ENCODE assay signal across 29 mouse cellular contexts in the genomic region with DNA sequence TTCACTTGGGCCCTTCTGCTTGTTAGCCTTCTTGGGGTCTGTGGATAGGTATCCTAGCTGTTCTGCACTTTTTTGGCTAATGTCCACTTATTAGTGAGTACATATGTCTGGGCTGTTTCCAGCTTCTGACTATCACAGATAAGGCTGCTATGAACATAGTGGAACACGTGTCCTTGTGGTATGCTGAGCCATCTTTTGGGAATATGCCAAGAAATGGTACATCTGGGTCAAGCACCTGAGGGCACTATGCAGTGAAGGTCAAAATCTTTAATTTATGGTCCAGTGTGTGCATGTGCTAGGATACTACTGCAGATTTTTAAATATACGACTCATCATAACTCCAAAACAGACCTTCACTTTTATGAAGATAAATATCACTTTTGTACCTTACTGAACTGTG.
DNase-seq lines count a peak whose midpoint lies in the region; ATAC-seq lines count a peak whose summit lies in the region.
"Had no signal": no experiment of that assay in that cellular context is flagged by ENCODE, and none has a peak within 500 bp of the region (broad histone marks: within the 10 kb centered on the region; RNA-seq: fewer than 3 reads in every experiment).

No protein-coding gene starts in this region.

- H3K27ac ChIP-seq in forebrain, embryonic 13.5 days, result no peak overlapping the region
- no peak overlapping the region for H3K27ac ChIP-seq in forebrain, embryonic 14.5 days (ENCODE audit: low read depth, low read length)
- H3K27ac ChIP-seq in liver, embryonic 12.5 days, result no peak overlapping the region
- H3K27ac ChIP-seq: embryonic facial prominence, embryonic 12.5 days; forebrain, embryonic 12.5 days; gastrocnemius, adult 2 months; heart, embryonic 15.5 days; hindbrain, embryonic 10.5 days; hindbrain, embryonic 13.5 days had no signal

- H3K4me2 ChIP-seq in forebrain, embryonic 13.5 days, result no peak overlapping the region
- no peak overlapping the region for H3K4me2 ChIP-seq in forebrain, embryonic 14.5 days (ENCODE audit: low read length)
- H3K4me2 ChIP-seq in liver, embryonic 12.5 days, result no peak overlapping the region
- H3K4me2 ChIP-seq: embryonic facial prominence, embryonic 12.5 days; forebrain, embryonic 12.5 days; heart, embryonic 12.5 days; heart, embryonic 15.5 days; hindbrain, embryonic 13.5 days had no signal

- peak; percentile 58 to 85 for DNase-seq in adrenal gland, adult (ENCODE audit: inconsistent age in 2 of 2, low spot score in 1 of 2)
- DNase-seq in adrenal gland, postnatal 25 days, result no peak
- no peak for DNase-seq in forebrain, embryonic 14.5 days (ENCODE audit: low spot score)
- DNase-seq in adrenal gland, postnatal 14 days, result peak; percentile 12
- no peak for DNase-seq in cerebellum, adult 11-12 months
- DNase-seq: cerebellum, adult 18-20 months; cerebellum, adult 9-10 months; cerebellum, postnatal 14 days; forebrain, postnatal 0 days; gastrocnemius, adult 2 months; gastrocnemius, postnatal 14 days; heart, adult 18-20 months; heart, postnatal 10 days; heart, postnatal 36 days; kidney, adult 18-20 months had no signal

- no peaks in the 10 kb centered on the region for H3K27me3 ChIP-seq in forebrain, embryonic 13.5 days
- H3K27me3 ChIP-seq in forebrain, embryonic 14.5 days (replicated peaks; ENCODE audit: control insufficient read depth, insufficient read depth, low read length), result no peaks in the 10 kb centered on the region
- H3K27me3 ChIP-seq in liver, embryonic 12.5 days (replicated peaks), result no peaks in the 10 kb centered on the region
- H3K27me3 ChIP-seq: CH12.LX; embryonic facial prominence, embryonic 12.5 days; forebrain, embryonic 12.5 days; heart, embryonic 12.5 days; heart, embryonic 15.5 days; hindbrain, embryonic 13.5 days; Patski had no signal

- no peaks in the 10 kb centered on the region for H3K36me3 ChIP-seq in forebrain, embryonic 13.5 days (ENCODE audit: poor library complexity, severe bottlenecking)
- no peaks in the 10 kb centered on the region for H3K36me3 ChIP-seq in forebrain, embryonic 14.5 days (ENCODE audit: control insufficient read depth, insufficient read depth, low read length)
- no peaks in the 10 kb centered on the region for H3K36me3 ChIP-seq in liver, embryonic 12.5 days
- H3K36me3 ChIP-seq: embryonic facial prominence, embryonic 12.5 days; forebrain, embryonic 12.5 days; G1E; heart, embryonic 12.5 days; heart, embryonic 15.5 days; hindbrain, embryonic 10.5 days; hindbrain, embryonic 13.5 days had no signal

- 0 out of 2 replicates have a peak, but pooled peaks have one; percentile 16 for ATAC-seq in forebrain, embryonic 13.5 days
- no peak for ATAC-seq in forebrain, embryonic 14.5 days
- ATAC-seq in liver, embryonic 12.5 days, result no peak
- ATAC-seq: forebrain, postnatal 0 days; hindbrain, embryonic 16.5 days; intestine, embryonic 16.5 days; Patski had no signal

- H3K4me3 ChIP-seq in forebrain, embryonic 13.5 days, result no peak overlapping the region
- H3K4me3 ChIP-seq in forebrain, embryonic 14.5 days (ENCODE audit: low read depth, low read length), result no peak overlapping the region
- no peak overlapping the region for H3K4me3 ChIP-seq in liver, embryonic 12.5 days
- H3K4me3 ChIP-seq: embryonic facial prominence, embryonic 12.5 days; erythroblast, embryonic 14.5 days; forebrain, embryonic 12.5 days; gastrocnemius, adult 2 months; heart, embryonic 12.5 days; heart, embryonic 15.5 days; hindbrain, embryonic 10.5 days; hindbrain, embryonic 13.5 days had no signal

- 83% methylated on average over 2 of the region's 2 CpGs for WGBS in forebrain, embryonic 13.5 days
- 83% methylated on average over 2 of the region's 2 CpGs for WGBS in forebrain, embryonic 14.5 days
- 51% methylated on average over 2 of the region's 2 CpGs for WGBS in liver, embryonic 12.5 days (ENCODE audit: insufficient replicate concordance)

- H3K9ac ChIP-seq in forebrain, embryonic 13.5 days, result no peak overlapping the region
- H3K9ac ChIP-seq in forebrain, embryonic 14.5 days (ENCODE audit: low read length), result no peak overlapping the region
- no peak overlapping the region for H3K9ac ChIP-seq in liver, embryonic 12.5 days
- H3K9ac ChIP-seq: embryonic facial prominence, embryonic 12.5 days; forebrain, embryonic 12.5 days; forebrain, postnatal 0 days; heart, embryonic 12.5 days; heart, embryonic 15.5 days; hindbrain, embryonic 13.5 days had no signal

- H3K4me1 ChIP-seq in forebrain, embryonic 13.5 days, result no peaks in the 10 kb centered on the region
- peaks cover 2% of the 10 kb centered on the region; the same call in 1 of the 2 replicates for H3K4me1 ChIP-seq in forebrain, embryonic 14.5 days (ENCODE audit: control insufficient read depth, insufficient read depth, low read length)
- H3K4me1 ChIP-seq in liver, embryonic 12.5 days, result no peaks in the 10 kb centered on the region
- H3K4me1 ChIP-seq: embryonic facial prominence, embryonic 12.5 days; forebrain, embryonic 12.5 days; heart, embryonic 12.5 days; heart, embryonic 15.5 days; hindbrain, embryonic 13.5 days had no signal

- H3K9me3 ChIP-seq in forebrain, embryonic 13.5 days (replicated peaks), result no peaks in the 10 kb centered on the region
- no peaks in the 10 kb centered on the region for H3K9me3 ChIP-seq in forebrain, embryonic 14.5 days (replicated peaks; ENCODE audit: control insufficient read depth, low read length)
- no peaks in the 10 kb centered on the region for H3K9me3 ChIP-seq in liver, embryonic 12.5 days (replicated peaks)
- H3K9me3 ChIP-seq: embryonic facial prominence, embryonic 12.5 days; forebrain, embryonic 12.5 days; heart, embryonic 12.5 days; heart, embryonic 15.5 days; hindbrain, embryonic 10.5 days; hindbrain, embryonic 13.5 days had no signal

Comparison
In these comparisons a context has a peak if more than half of its experiments do, and no peak if none do; other contexts are left out.
1. DNase-seq: peak in adrenal gland, adult (2 of 2) and adrenal gland, postnatal 14 days (single experiment); none in adrenal gland, postnatal 25 days (single experiment), forebrain, embryonic 14.5 days (single experiment) and cerebellum, adult 11-12 months (single experiment).